Mouse (Mus musculus) regulatory T cell (primary cell): ENCODE results near the gene Alkbh6.

Experiments
- in situ Hi-C: fragments of 300-600 bp; cut with MboI, MseI; formaldehyde crosslinking; loops from one replicate; pipeline ENCODE4 v1.15.1; 2025; ENCODE audit warnings: high pct_unique_total_duplicates

Alkbh6 gene

GRCm38 (mm10) chr7:30308076-30309005 lies at the start of gene Alkbh6:
TSS of gene Alkbh6 (plus strand) at chr7:30308717.
- in situ Hi-C loops: no loop called here

- in situ Hi-C loops: no loop called here
These were observed 43.5 kb upstream of the Alkbh6 start for GRCm38 (mm10) chr7:30265041-30265440.

DNA sequence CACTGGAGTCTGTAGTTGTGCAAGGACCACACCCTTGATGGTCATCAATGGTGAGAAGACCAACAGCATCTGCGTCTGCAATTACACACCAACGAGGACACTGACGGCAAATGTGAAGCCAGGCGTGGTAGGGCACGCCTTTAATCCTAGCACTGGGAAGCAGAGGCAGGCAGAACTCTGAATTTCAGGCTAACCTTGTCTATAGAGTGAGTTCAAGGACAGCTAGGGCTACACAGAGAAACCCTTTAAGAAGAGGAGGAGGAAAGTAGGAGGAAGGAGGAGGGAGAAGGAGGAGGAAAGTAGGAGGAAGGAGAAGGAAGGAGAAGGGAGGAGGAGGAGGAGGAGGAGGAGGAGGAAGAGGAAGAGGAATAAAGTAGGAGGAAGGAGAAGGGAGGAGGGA lies 43.0 kb upstream of the Alkbh6 start:
- in situ Hi-C loops: no loop called here

- in situ Hi-C loops: no loop called here
These were observed 42.6 kb upstream of the Alkbh6 start for GRCm38 (mm10) chr7:30265935-30266334.

DNA sequence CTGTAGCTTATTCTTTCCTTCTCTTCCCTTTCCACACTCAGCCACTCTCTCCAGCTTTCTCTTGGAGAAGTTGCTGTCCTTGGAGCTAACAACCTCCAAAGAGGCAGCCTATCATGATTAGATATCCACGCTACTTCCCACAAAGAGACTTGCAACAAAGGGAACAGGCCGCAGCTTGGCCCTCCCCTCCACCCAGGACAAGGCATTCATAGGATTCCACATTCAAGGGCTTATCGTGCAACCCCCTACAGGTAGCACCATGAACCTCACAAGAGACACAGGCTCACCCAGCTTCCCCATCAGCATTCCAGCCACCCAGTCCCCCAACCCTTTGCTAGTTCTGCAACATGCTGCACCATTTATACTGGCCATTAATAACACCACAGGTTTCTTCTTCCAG lies 41.7 kb upstream of the Alkbh6 start:
- in situ Hi-C loops: no loop called here

DNA sequence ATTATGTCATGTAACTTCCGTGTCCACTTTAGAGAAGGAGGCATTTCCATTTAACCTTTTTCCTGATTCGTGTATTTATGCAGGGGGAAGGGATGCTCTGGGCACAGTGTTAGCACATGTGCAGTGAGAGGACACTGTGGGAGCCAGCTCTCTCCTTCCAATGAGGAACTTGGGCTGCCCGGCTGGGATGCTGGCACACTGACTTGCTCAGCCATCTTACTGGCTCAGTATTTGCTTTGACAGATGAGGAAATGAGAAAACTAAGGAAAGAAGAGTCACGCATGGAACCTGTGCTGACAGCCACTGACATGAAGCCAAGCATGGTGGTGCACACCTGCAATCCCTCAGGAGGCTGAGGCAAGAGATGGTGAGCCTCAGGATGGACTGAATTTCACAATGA lies 38.9 kb upstream of the Alkbh6 start:
- in situ Hi-C loops: no loop called here

- in situ Hi-C loops: no loop called here
These were observed 34.1 kb upstream of the Alkbh6 start for GRCm38 (mm10) chr7:30274383-30274782.

GRCm38 (mm10) chr7:30278911-30279310 lies 29.6 kb upstream of the Alkbh6 start:
- in situ Hi-C loops: no loop called here

DNA sequence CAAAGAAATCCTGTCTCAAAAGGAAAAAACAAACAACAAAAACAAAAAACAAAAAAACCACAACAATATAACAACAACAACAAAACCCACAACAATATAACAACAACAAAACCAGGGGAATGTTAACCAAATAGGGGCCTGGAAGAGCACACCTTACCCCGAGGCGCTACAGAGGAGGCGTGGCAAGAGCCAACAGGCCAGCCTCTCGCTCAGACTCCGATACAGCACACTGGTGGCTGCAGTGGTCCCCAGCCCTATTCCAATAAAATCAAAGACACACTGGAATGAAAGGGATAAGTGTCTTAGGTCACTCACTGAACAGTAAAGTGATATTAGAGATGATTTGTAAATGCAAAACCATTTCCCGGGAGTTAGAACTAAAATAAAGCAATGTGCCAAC lies 29.0 kb upstream of the Alkbh6 start:
- in situ Hi-C loops: no loop called here

DNA sequence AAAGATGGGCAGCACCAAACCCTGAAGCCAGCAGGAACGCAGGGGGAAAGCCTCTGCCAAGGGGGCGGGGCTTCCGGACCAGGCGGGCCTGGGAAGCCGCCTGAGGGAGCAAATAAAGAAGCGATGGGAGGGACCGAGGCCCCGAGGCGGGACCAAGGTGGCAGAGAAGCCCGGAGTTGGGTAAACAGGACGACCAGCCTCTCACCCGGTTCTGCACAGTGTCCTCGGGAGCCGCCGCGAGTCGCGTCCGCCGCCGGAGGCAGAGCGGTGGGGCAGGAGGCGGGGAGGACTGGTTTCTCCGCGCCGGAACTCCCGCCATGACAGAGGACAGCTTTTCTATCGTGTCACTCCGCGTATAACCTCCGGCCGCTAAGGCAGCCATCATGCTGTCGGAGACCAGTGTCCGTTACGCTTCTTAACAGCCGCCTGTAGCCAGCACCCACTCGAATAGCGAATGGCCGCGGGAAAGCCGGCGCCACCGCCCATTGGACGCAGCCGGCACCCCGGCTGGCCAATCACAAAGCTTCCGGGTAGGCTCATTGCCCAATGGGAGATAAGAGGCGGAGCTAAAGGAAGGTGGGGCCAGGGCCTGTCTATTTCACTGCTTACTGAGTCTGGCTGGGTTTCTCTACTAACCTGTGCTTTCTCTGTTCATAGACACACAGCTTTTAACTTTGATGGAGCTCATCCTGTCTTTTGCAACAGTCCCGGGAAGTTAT lies 28.4 kb upstream of the Alkbh6 start, which contains the start of the genes Thap8 and Wdr62:
Gene Thap8, plus strand, starts transcription at position 144 of the 719 bp plus-strand sequence.
Gene Wdr62, minus strand, starts transcription at position 469 of the 719 bp plus-strand sequence.
- in situ Hi-C loops: no loop called here

DNA sequence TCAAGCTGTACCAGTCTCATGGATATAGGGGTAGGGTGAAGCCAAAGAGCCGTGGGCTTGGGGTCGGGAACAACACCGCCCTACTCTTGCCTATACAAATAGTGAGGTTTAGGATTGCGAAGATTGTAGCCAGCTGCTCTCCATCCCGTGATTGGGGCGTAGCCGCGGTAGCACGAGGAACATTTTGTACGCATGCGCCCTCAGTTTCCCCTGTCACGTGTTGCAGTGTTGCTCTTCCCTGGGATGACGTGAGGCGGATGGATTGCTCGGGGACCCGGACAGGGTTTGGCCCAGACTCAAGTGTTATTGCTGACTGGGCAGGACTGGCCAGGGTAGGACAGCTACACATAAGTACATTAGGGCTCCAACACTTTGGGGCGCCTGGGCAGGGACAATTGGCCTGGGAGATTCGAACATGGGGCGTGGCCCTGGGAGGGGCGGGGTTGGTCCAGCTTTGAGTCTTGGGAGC lies 27.8 kb upstream of the Alkbh6 start:
- in situ Hi-C loops: no loop called here

GRCm38 (mm10) chr7:30281522-30281921 lies 27.0 kb upstream of the Alkbh6 start:
- in situ Hi-C loops: no loop called here

- in situ Hi-C loops: no loop called here
These were observed 25.8 kb upstream of the Alkbh6 start for GRCm38 (mm10) chr7:30282740-30283139.

DNA sequence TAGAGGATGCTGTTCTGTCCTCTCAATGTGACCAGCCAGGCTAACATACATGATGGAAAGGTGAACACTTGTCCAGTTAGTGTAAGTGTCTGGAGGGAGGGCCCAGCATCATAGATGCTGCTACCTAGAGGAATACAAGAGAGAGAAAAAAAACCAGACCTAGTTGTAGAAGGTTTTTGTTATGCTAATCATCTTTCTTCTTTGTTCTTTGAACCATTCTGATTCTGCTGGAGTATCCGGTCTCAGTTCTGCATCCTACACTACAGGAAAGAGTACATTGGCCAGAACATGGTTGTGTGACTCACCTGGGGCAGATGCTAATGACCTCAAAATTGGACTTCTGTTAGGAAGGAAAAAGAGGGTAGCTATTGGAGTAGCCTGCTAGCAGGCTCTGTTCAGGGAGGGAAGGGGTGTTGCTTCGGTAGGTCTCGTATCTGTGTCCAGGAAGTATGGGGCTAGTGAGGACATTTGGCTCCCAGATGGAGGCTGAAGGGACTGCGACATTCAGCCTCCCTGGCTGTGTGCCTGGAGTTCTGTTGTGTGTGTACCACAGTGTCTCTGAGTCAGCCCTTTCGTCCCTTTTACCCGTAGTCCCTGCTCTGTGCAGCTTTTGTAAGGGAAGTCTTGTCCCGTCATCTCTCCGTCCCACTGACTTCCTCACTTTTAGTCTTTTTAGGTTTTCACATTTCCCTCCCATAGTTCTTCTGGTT lies 21.7 kb upstream of the Alkbh6 start:
- in situ Hi-C loops: no loop called here

GRCm38 (mm10) chr7:30288046-30288445 lies 20.5 kb upstream of the Alkbh6 start:
- in situ Hi-C loops: no loop called here

DNA sequence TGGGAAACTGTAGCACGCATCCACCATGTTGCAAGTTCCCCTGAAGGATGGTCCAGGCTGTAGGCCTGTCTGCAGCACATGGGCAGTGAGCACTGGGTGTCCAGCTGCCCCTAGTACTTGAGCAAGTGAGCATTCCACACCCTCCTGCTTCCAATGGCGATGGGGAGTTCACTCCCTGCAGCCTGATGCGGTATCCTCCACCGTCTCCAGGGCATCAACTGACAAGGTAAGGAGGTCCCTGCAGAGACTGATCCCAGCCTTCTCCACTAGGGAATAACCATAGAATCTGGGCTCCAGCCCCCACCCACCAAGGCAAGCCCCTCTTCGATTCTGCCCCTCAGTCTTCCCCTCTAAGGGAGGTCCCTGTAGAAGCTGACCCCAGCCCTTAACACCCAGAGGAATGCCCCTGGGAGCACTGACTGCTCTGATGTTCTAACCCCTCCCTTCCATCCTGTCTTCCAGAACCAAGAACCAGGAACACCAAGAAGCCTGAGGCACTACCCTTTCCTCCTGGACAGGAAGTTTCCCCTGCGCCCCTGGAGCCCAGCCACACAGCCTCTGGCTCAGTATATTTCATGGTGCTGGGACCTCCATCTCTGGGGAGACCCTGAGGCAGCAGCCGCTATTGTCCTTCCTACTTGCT lies 19.3 kb upstream of the Alkbh6 start:
- in situ Hi-C loops: no loop called here

DNA sequence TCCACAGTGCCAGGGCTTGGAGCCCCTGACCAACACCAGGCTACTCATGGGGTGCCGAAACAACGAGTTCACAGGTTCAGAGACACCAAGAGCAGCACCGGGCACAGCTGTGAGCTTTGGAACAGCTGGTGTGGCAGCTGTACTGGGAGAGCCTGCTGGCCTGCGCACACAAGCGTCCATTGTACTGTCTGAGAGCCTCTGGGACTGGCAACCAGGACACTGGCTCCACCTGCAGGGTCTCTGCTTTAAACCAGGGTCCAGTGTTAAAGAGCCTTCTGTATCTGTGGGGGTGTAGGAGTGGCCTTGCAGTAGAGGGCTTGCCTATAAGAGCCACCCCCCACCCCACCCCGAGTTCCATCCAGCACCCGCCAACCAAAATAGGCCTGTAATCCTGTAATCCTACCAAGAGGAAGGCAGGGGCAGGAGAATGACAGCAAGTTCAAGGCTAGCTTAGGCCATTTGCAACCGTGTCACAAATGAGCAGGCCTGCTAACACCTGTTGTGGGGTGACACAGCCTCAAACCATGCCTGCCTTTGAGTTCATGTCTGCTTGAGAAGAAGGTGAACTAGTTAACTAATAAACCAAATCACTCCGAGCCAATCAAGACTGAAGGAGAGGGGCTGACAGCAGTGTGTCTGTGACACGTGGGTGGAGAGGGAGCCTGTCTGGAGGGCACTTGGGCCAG lies 18.7 kb upstream of the Alkbh6 start:
- in situ Hi-C loops: no loop called here

- in situ Hi-C loops: no loop called here
These were observed 17.0 kb upstream of the Alkbh6 start, which contains the start of gene Clip3 for GRCm38 (mm10) chr7:30291215-30292131. TSS of gene Clip3 (plus strand) at chr7:30291728.

DNA sequence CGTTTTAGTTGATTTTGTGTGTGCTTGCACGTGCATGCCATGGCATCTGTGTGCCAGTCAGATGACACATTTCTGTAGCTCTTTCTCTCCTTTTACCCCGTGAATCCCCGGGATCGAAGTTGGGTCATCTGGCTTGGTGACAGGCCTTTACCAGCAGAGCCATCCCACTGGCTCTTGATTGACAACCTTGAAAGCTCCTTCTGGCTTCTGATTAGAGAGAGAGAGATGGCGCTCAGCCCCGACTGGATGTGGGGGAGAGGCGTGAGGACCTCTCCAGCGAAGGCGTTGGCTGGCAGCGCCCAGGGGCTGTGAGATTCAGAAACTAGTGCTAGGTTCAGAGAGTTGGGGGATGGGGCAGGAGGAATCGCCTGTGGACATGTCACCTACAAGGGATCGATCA lies 14.7 kb upstream of the Alkbh6 start:
- in situ Hi-C loops: no loop called here

- in situ Hi-C loops: no loop called here
These were observed 14.2 kb upstream of the Alkbh6 start for GRCm38 (mm10) chr7:30294296-30294695.
